In the genomic region with DNA sequence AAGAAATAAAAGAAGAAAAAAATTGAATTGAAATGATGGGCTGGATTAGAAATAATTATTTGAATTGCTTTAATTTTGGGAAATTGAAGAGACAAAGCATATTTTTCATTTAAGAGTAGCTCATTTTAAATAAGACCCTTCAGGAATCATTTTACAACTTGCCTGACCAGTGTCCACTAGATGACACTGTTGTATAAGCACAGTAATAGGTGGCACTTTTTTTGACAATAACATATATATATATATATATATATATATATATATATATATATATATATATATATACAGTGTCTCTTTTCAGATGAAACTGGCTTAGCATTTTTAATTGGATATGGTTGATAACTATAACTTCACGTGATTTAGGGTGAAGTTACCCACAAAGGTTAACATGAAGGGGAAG, we compare ENCODE assay signal across 16 mouse cellular contexts.
DNase-seq lines count a peak whose midpoint lies in the region; ATAC-seq lines count a peak whose summit lies in the region.
"Had no signal": no experiment of that assay in that cellular context is flagged by ENCODE, and none has a peak within 500 bp of the region (broad histone marks: within the 10 kb centered on the region; RNA-seq: fewer than 3 reads in every experiment).

No protein-coding gene starts in this region.

- no peaks in the 10 kb centered on the region for H3K36me3 ChIP-seq in hindbrain, embryonic 11.5 days (ENCODE audit: control insufficient read depth, insufficient read depth, low read length)
- H3K36me3 ChIP-seq in hindbrain, embryonic 12.5 days: no peaks in the 10 kb centered on the region
- no peaks in the 10 kb centered on the region for H3K36me3 ChIP-seq in midbrain, embryonic 14.5 days (ENCODE audit: control insufficient read depth, insufficient read depth, low read length)
- H3K36me3 ChIP-seq in midbrain, embryonic 10.5 days: no peaks in the 10 kb centered on the region
- H3K36me3 ChIP-seq: heart, embryonic 15.5 days; limb, embryonic 13.5 days; midbrain, embryonic 15.5 days had no signal

- no peak overlapping the region for H3K27ac ChIP-seq in hindbrain, embryonic 11.5 days (ENCODE audit: low read depth, low read length)
- no peak overlapping the region for H3K27ac ChIP-seq in hindbrain, embryonic 12.5 days
- H3K27ac ChIP-seq in midbrain, embryonic 14.5 days (replicated peaks; ENCODE audit: low read depth, low read length): no peak overlapping the region
- H3K27ac ChIP-seq in midbrain, embryonic 10.5 days (replicated peaks): no peak overlapping the region
- H3K27ac ChIP-seq: heart, embryonic 15.5 days; limb, embryonic 13.5 days; midbrain, embryonic 15.5 days had no signal

- H3K4me1 ChIP-seq in hindbrain, embryonic 11.5 days (replicated peaks; ENCODE audit: control insufficient read depth, insufficient read depth, low read length): no peaks in the 10 kb centered on the region
- H3K4me1 ChIP-seq in hindbrain, embryonic 12.5 days: no peaks in the 10 kb centered on the region
- H3K4me1 ChIP-seq in midbrain, embryonic 14.5 days (ENCODE audit: control insufficient read depth, insufficient read depth, low read length): no peaks in the 10 kb centered on the region
- no peaks in the 10 kb centered on the region for H3K4me1 ChIP-seq in midbrain, embryonic 10.5 days
- H3K4me1 ChIP-seq: heart, embryonic 15.5 days; limb, embryonic 13.5 days; midbrain, embryonic 15.5 days had no signal

- H3K9me3 ChIP-seq in hindbrain, embryonic 11.5 days (ENCODE audit: control insufficient read depth, low read length): no peaks in the 10 kb centered on the region
- H3K9me3 ChIP-seq in hindbrain, embryonic 12.5 days (replicated peaks): no peaks in the 10 kb centered on the region
- no peaks in the 10 kb centered on the region for H3K9me3 ChIP-seq in midbrain, embryonic 14.5 days (ENCODE audit: control insufficient read depth, low read length)
- no peaks in the 10 kb centered on the region for H3K9me3 ChIP-seq in midbrain, embryonic 10.5 days (replicated peaks)
- H3K9me3 ChIP-seq: heart, embryonic 15.5 days; limb, embryonic 13.5 days; midbrain, embryonic 15.5 days had no signal

- no peak overlapping the region for H3K9ac ChIP-seq in hindbrain, embryonic 11.5 days (ENCODE audit: low read depth, low read length)
- H3K9ac ChIP-seq in hindbrain, embryonic 12.5 days: no peak overlapping the region
- H3K9ac ChIP-seq in midbrain, embryonic 14.5 days (replicated peaks; ENCODE audit: low read length): no peak overlapping the region
- H3K9ac ChIP-seq: heart, embryonic 15.5 days; limb, embryonic 13.5 days; midbrain, embryonic 15.5 days had no signal

- WGBS in hindbrain, embryonic 11.5 days: 92% methylated on average over 1 of the region's 1 CpGs
- WGBS in hindbrain, embryonic 12.5 days: 88% methylated on average over 1 of the region's 1 CpGs
- WGBS in midbrain, embryonic 14.5 days: 50% methylated on average over 1 of the region's 1 CpGs
- whole genome bisulfite sequencing in midbrain, embryonic 10.5 days: 57% methylated on average over 1 of the region's 1 CpGs

- ATAC-seq in hindbrain, embryonic 11.5 days (ENCODE audit: low FRiP score): no peak
- ATAC-seq in hindbrain, embryonic 12.5 days (ENCODE audit: low FRiP score): no peak
- no peak for ATAC-seq in midbrain, embryonic 14.5 days (ENCODE audit: low FRiP score, low TSS enrichment)
- ATAC-seq: activated CD4-positive, CD25-positive, alpha-beta regulatory T cell, adult 4 months; midbrain, embryonic 15.5 days had no signal

- peak; percentile 25 for DNase-seq in hindbrain, embryonic 11.5 days (ENCODE audit: low spot score)
- DNase-seq in midbrain, embryonic 14.5 days: peak; percentile 78
- no peak for DNase-seq in midbrain, embryonic 10.5 days (ENCODE audit: low spot score)
- DNase-seq in brain, embryonic 18.5 days (ENCODE audit: low read depth, low spot score): peak; percentile 60
- DNase-seq in yolk sac, embryonic 10.5 days (ENCODE audit: low spot score): no peak
- no peak for DNase-seq in thymus, postnatal 4 days
- DNase-seq: kidney, adult 18-20 months; layer of hippocampus, adult 9-11 months; lung, postnatal 10 days; right cerebral cortex, postnatal 25 days; thymus, postnatal 36 days had no signal

- H3K27me3 ChIP-seq in hindbrain, embryonic 11.5 days (ENCODE audit: control insufficient read depth, insufficient read depth, low read length): no peaks in the 10 kb centered on the region
- H3K27me3 ChIP-seq in hindbrain, embryonic 12.5 days: no peaks in the 10 kb centered on the region
- H3K27me3 ChIP-seq in midbrain, embryonic 14.5 days (ENCODE audit: control insufficient read depth, insufficient read depth, low read length): no peaks in the 10 kb centered on the region
- H3K27me3 ChIP-seq in midbrain, embryonic 10.5 days (ENCODE audit: low read depth, poor library complexity, severe bottlenecking): no peaks in the 10 kb centered on the region
- H3K27me3 ChIP-seq: heart, embryonic 15.5 days; limb, embryonic 13.5 days; midbrain, embryonic 15.5 days had no signal

- no peak overlapping the region for H3K4me2 ChIP-seq in hindbrain, embryonic 11.5 days (replicated peaks; ENCODE audit: low read depth, low read length)
- H3K4me2 ChIP-seq in hindbrain, embryonic 12.5 days (replicated peaks): no peak overlapping the region
- H3K4me2 ChIP-seq in midbrain, embryonic 14.5 days (ENCODE audit: low read length): no peak overlapping the region
- H3K4me2 ChIP-seq: heart, embryonic 15.5 days; limb, embryonic 13.5 days; midbrain, embryonic 15.5 days had no signal

- H3K4me3 ChIP-seq in hindbrain, embryonic 11.5 days (ENCODE audit: low read depth, low read length): no peak overlapping the region
- H3K4me3 ChIP-seq in hindbrain, embryonic 12.5 days: no peak overlapping the region
- no peak overlapping the region for H3K4me3 ChIP-seq in midbrain, embryonic 14.5 days (replicated peaks; ENCODE audit: low read depth, low read length)
- no peak overlapping the region for H3K4me3 ChIP-seq in midbrain, embryonic 10.5 days
- H3K4me3 ChIP-seq: heart, embryonic 15.5 days; limb, embryonic 13.5 days; midbrain, embryonic 15.5 days had no signal

Comparison
In these comparisons a context has a peak if more than half of its experiments do, and no peak if none do; other contexts are left out.
1. DNase-seq: peak in hindbrain, embryonic 11.5 days (single experiment), midbrain, embryonic 14.5 days (single experiment) and brain, embryonic 18.5 days (single experiment); none in midbrain, embryonic 10.5 days (single experiment), yolk sac, embryonic 10.5 days (single experiment) and thymus, postnatal 4 days (single experiment).